Mouse (Mus musculus) liver, adult (tissue): ENCODE results near the gene Sept3.

Experiments used
- GATA4 ChIP-seq: IDR thresholded peaks from 2 replicates; pipeline ENCODE4 v1.6.1; 2014; ENCODE audit warnings: mild to moderate bottlenecking, low read length; ENCODE audit not compliant: insufficient replicate concordance

The Sept3 gene

GRCm38 (mm10) chr15:82308416-82308815 is 33.7 kb downstream of the Sept3 start:
- TF ChIP-seq GATA4: no peak

- TF ChIP-seq GATA4: no peak
These were observed 43.1 kb downstream of the Sept3 start for GRCm38 (mm10) chr15:82317839-82318238.

GRCm38 (mm10) chr15:82319613-82320012 is 44.9 kb downstream of the Sept3 start:
- TF ChIP-seq GATA4: no peak

- no peak for TF ChIP-seq GATA4
These were observed 47.5 kb downstream of the Sept3 start for GRCm38 (mm10) chr15:82322195-82322594.

GRCm38 (mm10) chr15:82325382-82325781 is 50.7 kb downstream of the Sept3 start:
- TF ChIP-seq GATA4: no peak

DNA sequence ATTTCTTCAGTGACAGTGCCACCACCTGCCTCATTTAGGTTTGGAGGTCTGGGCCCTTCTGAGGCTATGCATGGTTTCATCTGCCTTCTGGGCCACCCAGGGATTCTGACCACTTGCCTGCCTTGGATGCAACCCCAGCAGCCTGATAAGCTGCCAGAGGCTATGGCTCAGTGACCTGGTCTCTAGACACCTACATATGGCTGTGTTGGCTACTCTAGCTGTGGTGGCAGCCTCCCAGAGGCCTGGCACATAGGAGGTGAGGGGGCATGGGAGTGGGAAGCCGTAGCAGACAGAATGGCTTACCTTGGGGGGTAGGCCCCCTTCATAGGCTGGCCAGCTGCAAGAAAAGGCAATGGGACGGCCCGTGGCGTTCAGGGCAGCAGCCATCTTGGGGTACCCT is 60.5 kb downstream of the Sept3 start:
- no peak for TF ChIP-seq GATA4

- no peak for TF ChIP-seq GATA4
These were observed 61.9 kb downstream of the Sept3 start for GRCm38 (mm10) chr15:82336629-82337028.

DNA sequence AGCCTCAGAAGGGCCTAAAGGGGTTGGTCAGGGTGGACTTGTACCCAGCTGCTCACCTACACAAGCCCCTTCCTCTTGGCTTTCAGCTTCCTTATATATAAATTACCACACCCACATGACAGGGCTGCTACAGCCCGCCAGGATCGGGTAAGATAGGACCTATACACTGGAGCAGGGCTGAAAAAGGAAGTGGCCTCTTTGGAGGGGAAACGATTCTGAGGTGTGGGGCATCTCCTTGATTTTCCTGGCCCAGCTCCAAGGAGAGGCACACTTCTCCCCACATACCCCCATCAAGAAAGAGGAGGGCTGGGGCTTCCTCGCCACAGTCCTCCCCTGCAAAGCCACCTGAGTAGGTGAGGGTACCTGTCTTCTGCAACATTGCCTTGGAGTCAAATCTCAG is 63.2 kb downstream of the Sept3 start:
- no peak for TF ChIP-seq GATA4

- no peak for TF ChIP-seq GATA4
These were observed 64.0 kb downstream of the Sept3 start, which contains the start of the genes Naga, Pheta2 and Smdt1 for GRCm38 (mm10) chr15:82338593-82339112. Gene Naga, minus strand, starts transcription at chr15:82338925. Gene Pheta2, plus strand, starts transcription at chr15:82338942. Gene Smdt1, plus strand, starts transcription at chr15:82338959.

DNA sequence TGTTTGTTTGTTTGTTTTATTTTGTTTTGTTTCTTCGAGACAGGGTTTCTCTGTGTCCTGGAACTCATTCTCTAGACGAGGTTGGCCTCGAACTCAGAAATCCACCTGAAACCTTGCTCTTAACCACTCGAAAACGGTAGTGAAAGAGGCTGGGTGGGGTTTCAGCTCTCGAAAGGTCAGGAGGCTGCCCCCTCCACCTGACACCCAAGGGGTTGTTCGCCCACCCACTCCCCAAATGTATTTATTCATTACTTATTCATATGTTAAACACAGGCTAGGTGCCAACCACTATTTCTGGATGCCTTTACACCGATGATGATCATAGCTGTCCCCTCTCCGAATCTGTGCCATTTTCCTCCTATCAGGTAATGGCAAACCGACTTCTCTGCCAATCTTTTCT is 64.5 kb downstream of the Sept3 start:
- TF ChIP-seq GATA4: no peak

DNA sequence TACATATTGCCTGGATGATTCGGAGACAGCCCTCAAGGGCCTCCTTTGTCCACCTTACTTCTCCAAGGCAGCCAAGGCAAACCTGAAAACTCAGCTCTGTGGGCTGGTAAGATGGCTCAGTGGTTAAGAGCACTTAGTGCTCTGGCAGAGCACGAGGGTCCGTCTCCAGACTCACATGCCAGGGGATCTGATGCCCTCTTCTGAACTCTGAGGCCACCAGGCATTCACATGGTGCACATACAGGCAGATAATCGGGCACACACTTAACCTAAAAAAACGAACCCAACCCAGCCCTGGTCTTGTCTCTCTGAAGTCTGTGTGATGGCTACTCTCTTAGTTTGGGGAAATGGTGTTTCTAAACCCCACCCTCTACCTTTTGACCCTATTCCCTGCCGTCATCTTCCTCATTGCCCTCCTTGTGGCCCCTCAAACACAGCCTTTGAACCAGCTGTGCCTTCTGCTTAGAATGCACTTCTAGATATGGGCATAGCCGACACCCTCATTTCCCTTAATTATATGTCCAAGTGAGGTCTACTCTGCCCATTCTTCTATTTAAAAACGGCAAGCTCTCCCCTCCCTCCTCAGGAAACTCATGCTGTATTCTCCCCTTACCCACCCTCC is 65.1 kb downstream of the Sept3 start:
- TF ChIP-seq GATA4: no peak

DNA sequence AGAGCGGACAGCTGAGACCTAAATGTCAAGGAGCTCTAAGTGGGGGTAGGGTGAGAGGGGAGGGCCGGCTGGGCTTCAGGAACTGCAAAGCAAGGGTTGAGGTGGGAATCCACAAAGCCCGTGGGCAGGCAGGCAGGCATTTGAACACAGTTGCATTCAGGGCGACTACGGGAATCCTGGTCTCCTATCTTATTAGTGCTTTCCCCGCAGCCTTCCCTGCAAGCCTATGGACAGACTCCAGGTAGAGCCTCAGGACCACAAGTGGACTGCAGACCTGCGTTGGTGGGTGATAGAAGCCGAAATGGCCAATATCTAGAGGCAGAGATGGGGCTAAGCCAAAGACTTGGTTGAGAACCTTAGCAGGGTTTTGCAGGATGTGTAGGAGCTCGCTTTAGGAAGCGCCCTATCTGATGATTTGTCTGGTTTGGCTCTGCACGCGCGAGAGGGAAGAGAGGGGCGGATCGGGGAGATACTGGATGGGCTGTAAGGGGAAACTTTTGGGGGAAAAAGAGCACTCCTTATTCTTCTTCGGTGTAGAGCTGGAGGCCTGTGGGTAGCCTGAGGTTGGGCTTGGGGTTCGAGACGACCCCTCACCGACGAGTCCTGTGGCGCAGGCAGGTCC is 65.8 kb downstream of the Sept3 start:
- TF ChIP-seq GATA4: no peak

DNA sequence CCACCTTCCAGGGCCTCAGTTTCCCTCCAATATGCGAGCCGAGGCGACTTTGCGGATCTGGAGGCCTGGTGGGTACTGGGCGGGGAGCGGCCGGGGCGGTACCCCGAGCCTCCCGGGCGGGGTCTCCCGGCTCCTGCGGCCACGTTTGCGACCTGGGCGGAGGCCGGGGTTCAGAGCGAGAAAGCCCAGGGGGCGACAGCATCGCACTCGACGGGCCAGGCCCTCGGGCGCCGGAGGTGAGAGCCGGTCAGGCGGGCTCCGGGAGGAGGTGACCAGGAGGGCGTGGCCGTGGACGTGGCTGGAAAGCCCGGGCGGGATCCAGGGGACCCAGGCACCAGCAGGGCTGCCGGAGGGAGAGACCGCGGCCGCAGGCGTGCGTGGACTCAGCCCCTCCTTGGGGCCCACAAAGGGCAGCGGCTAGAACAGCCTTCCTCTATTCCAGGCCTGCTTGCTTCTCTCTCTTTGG is 66.4 kb downstream of the Sept3 start:
- no peak for TF ChIP-seq GATA4

DNA sequence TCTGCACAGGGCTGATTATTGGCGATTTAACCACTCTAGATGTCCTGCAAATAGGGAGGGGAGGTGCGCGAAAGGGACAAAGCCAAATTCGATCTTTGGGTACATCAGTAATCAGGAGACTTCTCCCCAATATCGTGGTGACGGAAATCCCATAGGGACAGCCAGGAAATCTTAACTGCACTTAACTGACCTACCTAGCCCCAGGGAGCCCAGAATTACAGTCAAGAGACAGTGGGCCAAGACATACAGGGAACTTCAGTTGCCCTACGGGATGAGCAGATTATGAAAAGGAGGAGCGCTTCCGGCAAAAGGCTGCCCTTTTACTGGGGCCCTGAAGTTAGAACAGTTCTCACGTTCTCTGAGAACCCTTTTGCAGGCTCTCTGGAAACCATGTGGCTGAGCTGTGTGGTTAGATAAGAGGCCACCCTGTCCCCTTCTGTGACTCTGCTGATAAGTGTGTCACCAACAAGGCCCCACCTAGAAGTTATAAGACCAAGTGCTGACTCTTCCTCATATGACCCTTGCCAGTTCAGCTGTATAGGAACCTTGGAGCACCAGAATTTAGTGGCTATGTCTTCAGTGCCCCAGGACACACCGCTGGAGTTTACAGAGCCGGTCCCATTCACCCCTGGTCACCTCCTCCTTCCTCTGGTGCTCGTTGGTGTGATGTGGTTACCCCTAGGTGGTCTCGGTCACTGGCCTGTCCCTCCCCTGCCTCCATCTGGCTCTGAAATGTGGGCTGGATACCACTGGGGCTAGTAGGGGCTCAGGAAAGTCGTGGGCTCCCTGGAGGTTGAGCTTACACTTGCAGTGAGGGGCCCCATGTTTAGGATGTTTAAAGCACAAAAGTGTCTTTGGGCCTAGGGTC is 67.2 kb downstream of the Sept3 start:
- TF ChIP-seq GATA4: no peak

DNA sequence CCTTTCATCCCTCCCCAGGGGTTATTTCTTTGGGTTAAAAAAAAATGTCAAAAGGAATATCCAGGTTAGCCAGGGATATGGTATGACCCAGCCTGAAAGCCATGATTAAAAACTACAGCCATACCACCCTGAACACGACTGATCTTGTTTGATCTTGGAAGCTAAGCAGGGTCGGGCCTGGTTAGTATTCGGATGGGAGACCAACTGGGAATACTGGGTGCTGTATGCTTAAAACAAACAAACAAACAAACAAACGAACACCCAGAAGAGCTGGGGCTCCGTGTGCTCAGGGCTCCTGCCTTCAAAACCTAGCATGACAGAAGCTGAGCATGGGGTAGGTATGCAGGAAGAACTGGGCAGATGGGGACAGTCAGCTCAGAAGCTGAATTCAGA is 67.8 kb downstream of the Sept3 start:
- no peak for TF ChIP-seq GATA4
